Mouse (Mus musculus) MN1 (cell line): ENCODE measurements around the gene Ehbp1.

Experiments
- DNase-seq: peaks from one replicate; pipeline ENCODE4 v3.0.0-alpha.2; 2016; ENCODE audit warnings: low spot score

The Ehbp1 gene

DNA sequence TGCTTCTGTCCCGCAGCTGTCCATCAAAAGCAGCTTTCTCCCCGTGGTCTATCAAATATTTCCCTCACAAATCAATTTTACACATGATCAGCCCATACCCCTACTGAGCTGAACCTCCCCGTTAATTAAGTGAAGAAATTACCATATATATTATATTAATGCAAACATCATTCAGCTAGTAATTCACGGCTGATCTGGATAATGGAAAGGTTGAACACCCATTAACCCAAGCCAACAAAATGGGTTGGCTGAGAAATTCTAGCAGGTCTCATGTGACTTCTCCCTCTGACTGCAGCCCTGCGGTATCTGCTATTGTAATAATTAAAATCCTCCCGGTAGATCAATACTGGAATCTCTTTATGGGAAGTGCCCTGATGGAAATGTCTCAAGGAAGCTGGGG lies 286.2 kb downstream of the Ehbp1 start:
- no peak for DNase-seq

DNA sequence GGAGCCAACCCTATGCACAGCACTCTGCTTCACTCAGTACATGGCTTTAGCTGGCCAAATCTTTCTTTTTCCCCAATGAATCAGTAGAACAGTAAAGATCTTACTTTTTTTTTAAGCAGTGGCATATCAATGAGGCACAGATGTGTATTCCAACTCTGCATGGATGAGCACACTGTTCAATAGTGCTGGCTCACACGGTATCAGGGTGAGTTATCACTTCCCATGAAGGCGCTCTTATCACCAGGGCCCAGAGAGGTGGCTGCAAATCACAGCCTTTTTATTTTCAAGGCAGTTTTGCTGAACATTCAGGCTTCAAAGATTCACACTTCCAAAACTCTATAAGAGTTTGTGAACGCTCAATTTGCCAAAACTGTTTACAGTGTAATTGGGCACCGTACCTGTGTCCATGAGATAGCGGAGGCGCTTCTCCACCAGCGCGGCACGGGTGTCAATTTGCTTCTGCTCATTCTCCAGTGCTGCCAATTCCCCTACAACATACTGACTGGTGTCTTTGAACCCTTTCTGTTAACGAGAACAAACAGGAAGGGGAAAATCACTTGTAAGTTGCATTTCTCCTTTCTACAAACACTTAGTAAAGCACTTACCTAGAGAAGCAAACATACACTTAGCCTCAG lies 288.9 kb downstream of the Ehbp1 start:
- no peak for DNase-seq

DNA sequence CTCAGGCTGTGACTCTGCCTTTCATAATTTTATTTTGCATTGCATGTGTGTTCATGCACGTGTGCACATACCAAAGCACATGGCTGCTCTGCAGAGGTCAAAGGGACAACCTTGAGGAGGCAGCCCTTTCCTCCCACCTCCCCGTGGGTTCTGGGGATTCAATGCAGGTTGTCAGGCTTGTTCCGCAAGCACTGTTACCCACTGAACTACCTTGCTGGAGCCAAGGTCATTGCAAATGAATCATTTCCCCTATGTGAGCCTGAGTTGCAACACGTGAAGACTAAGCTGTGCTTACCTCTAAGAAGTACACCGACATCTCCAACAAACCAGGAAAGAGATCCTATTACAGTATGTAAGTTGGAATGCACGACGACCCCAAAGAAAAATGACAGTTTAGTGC lies 291.2 kb downstream of the Ehbp1 start:
- DNase-seq: no peak

DNA sequence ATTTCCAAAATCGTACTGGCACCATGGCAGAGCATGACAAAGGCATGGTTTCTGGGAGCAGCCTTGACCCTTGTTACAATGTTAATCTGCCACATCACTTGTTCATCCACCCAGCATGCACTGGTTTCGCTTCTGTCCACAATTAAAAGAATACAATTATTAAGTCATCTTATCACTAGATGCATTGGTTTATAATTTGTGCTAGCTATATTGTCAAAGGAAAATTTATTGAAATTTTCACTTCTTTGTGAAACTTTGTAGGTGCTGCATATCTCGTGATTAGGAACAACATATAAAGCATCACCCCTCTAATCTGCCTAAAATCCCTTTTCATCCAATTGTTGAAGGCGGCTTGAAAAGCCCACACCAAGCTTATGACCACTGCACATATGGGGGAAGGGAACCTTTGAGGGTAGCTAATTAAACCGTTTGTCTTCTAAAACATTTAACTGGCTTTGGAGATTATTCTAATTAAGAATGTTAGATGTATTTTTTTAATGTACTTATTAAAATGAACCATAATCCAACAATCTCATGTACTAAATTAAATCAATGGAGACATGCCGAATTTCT lies 302.2 kb downstream of the Ehbp1 start:
- no peak for DNase-seq

DNA sequence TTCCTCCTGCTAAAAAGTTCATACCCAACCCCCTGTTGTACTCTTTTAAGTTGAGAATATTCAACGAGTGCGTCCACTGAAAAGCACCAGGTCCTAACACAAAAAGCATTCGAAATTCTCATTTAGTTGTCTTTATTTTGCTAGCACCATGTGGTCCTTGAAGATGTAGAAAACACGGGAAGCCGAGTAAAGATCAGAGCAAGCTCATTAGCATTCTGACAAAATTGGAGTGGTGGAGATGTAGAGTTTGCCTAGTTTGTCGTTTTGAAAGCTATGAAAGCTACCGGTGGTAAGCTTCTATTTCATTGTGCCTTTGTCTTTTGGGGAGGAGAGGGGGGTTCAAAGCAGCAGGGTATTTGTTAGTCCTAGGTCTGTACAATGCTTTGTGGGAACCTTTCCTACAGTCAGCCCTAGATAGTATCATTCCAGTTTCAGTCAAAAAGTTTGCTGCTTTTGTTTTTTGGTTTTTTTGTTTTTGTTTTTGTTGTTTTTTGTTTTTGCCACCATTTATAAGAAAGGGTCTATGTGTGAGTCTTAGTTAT lies 307.5 kb downstream of the Ehbp1 start:
- DNase-seq: no peak

DNA sequence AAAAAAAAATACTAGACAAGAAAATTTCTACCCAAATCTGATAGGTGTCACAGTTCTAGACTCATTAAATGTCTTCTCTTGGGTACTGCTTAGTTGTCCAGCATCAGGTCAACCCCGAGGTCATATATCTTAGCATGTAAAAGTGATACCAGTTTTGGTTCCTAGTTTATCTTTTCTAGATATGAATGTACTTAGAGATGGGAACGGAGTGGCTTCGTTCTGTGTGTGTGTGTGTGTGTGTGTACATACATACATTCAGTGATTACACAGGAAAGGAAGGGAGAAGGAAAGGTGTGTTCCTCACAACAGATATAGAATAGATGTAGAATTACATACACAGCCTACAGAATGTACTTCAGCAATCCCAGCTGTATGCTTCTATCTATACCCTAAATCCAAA lies 308.5 kb downstream of the Ehbp1 start:
- DNase-seq: no peak

DNA sequence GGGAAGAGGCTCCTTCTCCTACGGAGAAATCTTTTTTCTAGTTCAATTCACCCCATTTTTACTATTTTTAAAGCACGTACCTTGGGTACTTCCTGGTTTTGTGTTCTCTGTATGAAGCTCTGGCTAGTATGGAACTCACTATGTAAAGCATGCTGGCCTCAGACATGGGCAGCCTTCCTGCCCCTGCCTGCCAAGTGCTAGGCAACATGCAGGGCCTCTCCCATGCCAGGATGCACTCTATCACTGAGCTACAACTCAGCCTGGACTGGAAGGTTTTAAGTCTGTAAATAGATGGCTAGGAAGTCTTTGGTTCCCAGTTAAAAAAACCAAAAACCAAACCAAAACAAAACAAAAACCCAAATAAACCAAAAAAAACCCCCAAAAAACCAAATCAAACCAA lies 321.5 kb downstream of the Ehbp1 start:
- DNase-seq: no peak

DNA sequence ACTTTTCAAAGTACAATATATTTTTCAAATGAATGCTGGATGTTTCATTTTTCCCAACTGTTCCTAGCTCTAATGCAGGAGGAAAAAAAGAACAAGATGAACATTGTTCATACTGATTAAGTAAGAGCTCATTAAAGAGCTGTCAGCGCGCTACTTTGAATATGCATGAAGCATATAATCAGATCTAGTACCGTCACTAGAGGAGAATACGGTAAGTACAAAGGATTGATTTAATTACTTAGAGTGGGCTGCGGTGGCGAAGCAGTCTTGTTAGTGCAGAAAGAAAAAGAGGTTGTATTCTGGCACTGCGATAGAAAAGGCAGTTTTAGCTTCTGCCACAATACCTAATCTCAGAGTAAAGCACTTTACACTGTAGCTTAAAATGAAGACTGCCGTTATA lies 324.6 kb downstream of the Ehbp1 start:
- DNase-seq: peak; percentile 45

DNA sequence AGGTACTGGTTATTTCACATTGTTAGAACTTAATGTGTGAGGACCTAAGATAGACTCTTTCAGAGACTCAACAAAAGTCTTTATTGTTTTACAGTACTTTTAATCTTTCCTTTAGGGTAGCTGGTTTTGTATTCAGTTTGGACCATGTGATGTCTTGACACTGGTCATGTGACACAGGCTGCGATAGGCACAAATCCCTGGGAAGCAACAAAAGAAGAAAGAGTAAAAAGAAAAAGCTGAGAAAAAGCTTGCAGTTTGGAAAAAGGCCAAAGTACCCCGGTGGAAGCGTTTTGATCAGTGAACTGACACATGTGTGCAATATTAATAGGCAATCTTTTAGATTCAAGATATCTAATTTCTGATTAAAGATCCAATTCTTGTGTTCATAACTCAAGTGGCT lies 325.8 kb downstream of the Ehbp1 start:
- DNase-seq: no peak

DNA sequence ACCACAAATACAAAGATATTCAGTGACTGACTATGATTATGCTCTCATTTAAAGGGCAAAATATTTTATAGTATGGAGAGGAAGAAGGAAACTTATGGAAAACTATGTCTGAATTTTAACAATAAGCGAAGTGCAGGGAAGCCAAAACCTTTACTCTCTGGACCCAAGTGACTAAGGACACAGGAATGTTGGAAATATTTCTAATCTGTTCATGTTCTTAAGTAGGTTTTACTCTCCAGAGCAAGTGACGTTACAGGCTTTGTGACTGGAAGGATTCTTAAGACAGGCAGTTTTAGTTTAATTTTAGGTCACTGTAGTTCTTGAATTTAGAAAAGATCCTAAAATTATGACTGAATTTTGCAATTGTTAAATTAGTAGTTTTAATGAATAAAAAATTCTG lies 333.3 kb downstream of the Ehbp1 start:
- DNase-seq: no peak

DNA sequence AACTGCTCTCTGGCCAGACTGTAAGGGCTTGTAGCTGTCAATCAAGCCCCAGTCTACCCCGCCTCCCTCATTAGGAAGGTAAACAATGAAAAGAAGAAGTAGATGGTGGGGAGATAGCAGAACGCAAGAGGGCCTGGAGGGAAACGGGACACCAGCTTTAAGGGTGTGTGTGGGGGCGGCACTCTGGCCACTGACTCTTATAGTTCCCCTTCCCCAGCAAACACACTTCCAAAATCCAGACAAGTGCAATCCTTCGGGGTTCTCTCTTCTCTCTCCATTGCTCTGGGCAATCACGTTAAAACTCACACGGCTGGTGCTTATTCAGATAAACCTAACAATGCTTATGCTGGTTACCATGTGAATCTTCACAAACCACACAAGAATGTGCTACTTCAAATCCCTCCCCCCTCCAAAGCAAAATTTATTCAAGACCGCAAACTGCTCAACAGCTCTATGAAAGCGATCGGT lies 333.9 kb downstream of the Ehbp1 start:
- DNase-seq: no peak

DNA sequence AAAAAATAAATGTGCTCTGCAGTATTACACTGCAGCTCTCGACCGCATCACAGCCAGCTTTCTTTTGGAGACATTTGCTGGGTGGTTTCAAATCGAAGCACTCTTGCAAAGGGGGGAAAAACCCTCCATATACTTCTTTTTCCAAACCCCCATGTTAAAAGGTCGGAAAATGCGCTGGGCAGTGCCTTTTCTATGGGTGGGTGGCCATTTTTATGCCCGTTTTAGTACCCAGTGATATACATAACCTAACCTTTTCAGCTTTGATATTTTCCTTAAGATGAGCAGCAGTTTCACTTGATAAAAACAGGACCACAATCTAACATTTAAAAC lies 334.3 kb downstream of the Ehbp1 start:
- DNase-seq: no peak

DNA sequence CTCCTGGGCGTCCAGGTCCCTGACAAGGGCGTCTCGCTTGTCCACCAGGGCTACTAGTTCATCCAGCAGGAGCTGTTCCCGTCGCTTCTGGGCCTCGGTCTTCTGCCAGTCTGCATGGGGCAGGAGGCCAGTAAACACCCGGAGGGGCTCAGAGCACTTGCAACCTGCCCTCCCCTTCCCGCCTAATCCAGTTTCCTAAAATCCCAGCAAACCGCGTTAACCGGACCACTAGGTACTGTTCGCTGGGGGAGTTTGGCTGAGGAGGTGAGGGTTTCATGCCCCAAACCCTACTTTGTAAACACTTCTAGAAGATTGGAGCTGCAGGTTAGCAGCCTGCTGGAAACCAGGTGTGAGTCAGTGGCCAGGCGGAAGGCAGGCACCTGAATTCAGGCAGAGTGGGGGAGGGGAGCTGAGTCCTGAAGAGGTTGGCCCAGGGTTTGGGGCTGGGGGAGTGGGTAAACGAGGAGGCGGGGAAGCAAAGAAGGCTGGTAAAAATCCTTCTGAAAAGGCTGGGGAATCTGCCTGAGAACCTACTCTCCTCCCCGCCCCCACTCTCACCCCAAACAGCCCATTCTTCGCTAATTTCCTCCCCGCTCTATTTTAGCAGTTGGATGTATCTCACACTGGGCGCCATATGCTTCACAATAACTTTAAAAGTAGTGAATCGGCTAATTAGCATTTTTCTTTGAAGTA lies 334.9 kb downstream of the Ehbp1 start:
- DNase-seq: no peak

DNA sequence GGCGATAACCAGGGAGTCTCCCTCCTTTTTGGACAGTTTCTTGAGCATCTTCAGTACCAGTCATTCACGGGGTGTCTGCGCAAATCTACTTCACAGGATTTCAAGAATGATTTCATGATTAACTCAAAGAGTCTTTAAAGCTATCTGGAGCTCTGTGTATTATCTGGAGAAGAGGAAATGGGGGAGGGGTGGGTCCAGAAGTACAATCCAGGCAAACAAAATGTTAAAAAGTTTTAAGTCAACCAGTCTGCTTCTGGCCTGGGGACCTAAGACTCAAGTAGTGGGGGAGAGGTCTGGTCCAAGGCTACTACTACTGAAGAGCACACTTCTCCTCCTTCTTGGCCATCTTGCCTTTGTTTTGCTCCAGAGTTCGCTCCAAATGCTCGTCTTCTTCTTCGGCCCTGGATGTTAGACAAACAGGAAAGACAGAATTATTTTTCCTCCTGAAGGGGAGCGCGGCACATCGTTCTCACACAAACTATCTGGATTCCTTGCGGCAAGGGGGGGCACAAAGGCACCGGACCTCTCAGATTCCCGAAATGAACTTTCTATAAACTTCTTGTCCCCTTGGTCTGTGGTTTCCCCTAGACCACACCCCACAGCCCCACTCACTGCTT lies 335.5 kb downstream of the Ehbp1 start:
- DNase-seq: no peak

DNA sequence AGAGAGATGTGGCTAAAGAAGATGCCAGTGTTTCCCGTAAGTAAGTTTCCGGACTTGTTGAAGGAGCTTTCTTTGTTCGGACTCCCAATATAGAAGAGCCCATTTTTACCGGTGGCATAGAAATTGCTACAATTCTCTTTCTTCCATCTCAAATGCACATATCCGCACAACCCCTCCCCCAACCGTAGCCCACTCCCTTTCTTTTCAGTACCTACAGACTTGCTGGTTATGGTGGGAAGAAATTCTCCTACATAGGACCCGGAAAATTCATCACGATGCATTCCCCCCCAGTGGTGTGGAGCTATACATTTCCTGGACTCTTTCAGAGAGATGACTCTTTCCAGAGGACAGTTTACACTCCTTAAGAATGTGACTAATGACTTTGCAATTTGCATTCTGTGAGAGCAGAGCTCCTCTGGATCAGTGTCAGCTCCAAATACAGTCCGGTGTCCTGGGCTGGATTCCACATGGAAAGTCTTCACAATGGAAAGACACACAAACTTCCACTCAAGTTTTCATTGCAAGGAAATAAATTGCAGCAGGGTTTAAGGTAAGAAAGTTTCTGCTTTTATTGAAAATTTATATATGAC lies 336.7 kb downstream of the Ehbp1 start:
- no peak for DNase-seq

DNA sequence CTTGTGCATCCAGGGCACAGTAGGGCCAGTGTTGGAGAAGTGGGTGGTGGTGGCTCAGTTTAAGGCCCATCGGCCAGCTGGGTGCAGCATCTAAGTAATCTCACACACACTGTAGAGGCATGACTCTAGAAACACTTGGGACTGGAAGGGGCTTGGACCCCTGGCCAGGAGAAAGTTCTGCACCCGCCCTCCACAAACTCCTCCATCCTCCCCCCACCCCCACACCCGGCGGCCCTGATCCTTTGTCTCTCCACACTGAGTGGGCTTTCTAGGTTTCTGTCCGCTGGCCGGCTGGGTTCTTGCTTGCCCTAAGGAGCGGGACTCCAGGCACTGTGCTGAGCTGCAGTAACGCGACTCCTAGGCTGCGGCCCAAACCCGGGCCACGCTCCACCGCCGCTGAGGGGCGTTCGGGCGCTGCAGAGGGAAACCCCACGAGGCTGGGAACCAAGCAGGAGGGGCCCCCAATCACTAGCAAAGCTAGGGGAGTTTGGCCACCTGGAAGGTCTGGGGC lies 337.7 kb downstream of the Ehbp1 start:
- DNase-seq: no peak

DNA sequence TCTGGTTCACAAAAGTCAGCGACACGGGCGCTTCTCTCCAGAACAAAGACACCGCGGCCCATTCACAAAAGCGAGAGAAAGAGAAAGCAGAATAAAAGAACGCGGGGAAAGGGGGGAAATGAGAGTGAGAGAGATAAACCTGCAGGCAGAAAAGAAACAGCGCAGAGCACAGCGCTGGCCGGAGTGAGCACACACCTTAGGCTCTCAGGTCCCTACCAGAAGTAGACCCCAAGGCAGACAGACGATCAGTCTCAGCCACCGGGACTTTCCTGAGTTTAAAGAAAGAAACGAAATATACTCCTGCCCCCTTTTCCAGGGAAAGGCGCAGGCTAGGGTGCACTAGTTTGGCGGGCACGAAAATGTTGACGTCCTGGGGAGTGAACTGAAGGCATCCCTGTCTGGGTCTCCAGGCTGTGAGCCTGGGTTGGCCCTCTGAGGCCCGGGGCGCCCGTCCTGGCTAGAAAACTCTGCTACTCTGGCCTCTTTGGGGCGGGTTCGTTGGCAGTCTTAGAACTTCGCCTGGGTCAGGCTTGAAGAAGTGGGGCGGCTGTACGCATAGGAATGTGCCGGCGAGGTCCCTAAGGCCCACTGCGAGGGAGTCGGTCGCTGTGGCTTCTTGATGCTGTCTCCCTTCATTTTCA lies 338.6 kb downstream of the Ehbp1 start:
- DNase-seq: no peak

DNA sequence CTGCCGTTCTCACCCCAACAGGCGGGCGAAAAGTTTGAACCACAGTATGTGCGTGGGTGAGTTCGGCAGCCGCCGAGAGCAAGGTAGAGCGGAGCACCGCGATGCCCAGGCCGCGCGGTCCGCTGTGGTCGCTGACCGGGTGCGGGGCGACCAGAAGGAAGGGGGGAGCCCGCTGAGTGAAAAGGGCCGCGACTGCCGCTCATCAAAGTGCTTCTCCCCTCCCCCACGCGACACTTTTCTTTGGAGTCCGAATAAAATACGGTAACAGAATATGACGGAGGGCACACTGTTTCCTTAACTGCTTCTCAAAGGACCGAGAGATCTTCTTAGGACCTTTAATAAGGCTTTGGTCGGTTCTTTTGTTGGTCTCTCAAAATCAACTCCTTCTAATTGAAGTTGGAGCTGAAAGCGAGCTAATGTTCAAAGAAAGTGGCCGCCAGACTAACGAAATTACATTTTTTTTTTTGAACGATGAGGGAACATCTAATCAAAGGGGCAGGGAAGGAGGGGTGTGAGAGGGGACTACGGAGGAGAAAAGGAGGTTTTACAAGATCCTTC lies 339.2 kb downstream of the Ehbp1 start, which contains the start of gene Otx1:
Otx1 (minus strand) TSS at position 115 of the 558 bp plus-strand sequence.
- peak; percentile 51 for DNase-seq

DNA sequence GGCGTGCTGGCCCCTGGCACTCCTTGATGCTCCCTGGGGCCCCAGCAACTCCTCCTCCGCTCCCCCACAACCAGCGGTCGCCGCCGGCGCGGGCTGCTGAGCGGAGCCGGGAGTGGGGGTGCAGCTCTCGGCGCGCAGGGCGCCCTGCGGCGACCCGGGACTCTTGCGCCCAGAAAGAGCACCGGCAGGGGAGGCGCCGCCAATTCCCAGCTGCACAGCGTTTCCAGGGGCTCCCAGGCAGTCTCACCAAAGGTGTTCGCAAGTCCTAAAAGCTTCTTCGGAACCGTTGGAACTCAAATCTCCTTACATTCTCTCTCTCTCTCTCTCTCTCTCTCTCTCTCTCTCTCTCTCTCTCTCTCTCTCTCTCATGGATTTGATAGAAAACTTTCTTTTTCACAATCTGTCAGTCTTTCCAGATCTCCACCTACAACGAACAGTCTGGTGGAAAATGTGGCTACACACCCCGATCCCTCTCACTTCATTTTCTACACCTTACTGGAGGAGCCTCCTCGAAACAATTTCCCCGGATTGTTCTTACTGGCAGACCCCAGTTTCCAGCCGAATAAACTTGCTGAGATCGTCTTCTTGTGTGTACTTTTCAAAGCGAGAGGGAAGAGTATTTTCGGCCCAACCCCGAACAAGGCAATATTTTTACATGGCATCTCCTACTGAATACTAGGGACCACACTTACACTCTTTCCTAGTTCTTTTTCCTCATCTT lies 339.9 kb downstream of the Ehbp1 start:
- DNase-seq: peak; percentile 80

DNA sequence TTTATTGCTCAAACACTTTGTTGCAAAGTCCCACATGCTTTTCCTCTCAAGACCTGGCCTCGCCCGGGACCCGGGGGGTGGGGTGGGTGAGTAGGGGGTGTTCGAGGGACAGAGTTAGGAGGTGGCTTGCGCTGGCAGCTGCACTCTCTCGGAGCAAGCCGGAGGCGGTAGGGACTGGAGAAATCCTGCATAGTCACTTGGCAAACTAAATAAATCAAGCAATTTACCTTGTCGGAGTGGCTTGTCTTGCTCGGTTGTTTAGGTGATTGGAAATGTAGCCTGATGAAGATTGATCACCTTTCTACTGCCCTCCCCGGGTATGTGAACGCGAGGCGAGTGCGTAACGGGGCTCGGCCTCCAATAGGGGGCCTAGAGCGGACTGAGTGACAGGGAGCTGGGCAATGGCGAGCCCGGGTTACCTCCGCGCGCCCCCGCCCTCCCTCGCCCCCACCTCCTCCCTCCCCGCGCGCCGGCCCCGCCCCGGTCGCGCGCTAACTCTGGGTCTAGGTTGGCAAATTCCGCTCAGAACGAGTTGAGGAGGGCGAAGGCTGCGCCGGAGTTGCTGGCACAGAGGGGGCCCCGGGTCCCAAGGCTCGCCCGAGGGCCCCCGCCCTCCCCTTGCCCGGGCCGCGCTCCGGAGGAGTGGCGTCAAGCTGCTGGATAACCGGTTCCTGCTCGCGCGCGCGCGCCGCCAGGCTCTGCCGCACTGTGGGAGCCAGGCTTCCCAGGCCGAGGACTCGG lies 340.6 kb downstream of the Ehbp1 start:
- peak; percentile 90 for DNase-seq
